Mouse (Mus musculus) lung, adult 18-20 months (tissue): ENCODE data around the gene Rrp1.
A peak's percentile ranks its signal among the peaks of the same experiment; 100 is the strongest.

Source experiments
- DNase-seq, 2 experiments: peaks; one replicate each; pipeline ENCODE4 v3.0.0; 2022; ENCODE audit warnings: mixed read lengths in 2 of 2

Gene Rrp1

GRCm38 (mm10) chr10:78412319-78413151 lies at the start of gene Rrp1:
TSS of gene Rrp1 (minus strand) at chr10:78413043.
- peak; percentile 92 to 93 for DNase-seq

DNA sequence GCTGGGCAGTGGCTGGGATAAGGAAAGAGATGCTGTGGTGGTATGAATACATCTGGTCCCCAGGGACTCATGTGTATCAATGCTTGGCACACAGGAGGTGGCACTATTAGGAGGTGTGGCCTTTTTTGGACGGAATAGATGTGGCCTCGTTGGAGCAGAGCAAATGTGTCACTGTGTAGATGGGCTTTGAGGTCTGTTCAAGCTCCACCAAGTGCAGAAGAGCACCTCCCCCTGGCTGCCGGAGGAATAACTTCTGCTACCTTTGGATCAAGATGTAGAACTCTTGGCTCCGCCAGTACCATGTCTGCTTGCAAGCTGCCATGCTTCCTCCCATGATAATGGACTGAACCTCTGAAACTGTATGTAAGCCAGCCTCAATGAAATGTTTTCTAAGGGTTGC lies 48.9 kb upstream of the Rrp1 start:
- no peak for DNase-seq

DNA sequence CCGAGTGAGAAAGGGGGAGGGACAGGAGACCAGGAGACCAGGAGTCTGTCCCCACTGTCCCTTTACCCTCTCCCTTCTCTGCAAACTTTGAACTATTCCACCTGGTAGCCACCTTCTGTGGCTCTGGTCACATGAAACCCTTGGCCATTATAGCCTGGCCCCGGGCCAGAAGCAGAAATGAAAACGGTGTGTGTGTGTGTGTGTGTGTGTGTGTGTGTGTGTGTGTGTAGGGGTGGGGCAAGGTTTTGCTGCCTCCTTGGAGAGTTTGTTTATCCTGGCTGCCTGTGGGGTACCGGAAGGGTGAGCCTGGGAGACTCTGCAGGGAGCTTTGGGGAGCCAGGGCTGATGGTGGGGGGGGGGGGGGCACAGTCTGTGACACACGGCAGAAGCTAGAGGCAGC lies 47.6 kb upstream of the Rrp1 start:
- peak; percentile 31 to 55 for DNase-seq

DNA sequence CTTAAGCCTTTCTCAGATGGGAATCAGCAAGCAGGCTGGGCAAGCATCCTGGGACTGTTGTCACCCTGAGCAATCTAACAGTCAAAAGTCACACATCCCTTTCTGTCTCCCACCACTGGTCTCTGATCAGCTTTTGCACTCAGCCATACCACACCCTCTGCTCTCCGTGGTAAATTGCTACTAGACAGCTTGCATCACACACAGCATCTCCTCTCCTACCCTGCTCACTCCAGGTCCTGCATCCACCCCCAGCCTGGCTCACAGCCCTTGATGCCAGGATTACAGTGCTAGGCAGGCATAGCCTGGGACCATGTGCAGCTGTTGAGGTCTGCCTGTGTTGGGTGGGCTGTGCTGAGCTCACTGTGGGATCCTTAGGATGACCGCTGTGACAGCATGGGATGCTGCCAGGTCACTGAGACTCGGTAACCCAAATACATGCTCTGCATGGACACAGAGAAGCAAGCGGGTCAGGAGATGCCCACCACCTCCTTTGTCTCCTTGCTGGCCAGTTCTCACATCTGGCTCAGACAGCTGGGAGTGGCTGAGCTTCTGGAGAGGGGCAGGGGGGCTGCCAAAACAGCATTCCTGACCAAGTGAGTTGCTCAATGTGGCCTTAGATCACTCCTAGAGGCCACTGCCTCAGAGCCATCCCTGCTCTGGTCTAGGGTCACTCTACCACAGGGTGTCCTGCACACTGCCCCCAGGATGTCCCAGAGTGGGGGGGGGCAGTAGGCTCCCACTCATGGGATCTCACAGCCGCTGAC lies 45.7 kb upstream of the Rrp1 start:
- DNase-seq: peak; percentile 22 to 56

DNA sequence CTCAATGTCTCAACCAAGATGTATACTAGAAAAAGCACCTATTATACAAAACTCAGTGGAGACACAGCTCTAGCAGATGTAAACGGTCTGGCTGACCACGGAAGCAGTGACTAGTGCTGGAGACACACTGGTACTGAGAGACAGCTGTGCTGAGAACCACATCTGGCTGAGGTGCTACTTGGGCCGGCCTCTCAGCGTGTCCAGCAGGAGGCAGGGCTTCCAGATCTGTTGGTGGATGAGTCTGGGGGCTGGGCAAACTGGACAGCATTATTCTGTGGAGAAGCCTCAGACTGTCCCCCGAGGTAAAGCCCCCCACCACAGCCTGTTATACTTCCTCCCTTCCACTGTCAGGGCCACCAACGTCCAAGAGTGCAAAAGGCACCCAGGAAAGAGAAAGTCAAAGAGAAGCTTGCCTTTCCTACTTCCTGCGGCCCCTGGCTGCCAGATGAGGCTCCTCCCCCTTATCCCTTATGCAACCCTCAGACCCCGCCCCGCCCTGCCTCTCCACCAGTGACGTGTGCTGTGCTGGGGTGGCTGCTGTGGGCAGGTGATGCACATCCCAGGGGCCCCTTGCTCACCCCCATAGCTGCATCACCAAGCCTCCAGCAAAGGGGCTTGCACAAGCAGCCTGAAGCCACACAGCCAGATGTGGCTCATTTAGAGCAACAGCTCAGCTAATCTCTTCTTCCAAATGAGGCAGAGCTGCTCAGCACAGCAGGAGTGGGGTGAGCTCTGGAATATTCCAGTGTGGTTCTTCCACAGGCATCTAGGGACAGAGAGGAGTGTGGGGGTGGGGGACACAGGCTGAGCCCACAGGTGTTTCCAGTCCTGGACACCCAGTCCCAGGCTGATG lies 44.9 kb upstream of the Rrp1 start:
- peak; percentile 76 to 83 for DNase-seq

DNA sequence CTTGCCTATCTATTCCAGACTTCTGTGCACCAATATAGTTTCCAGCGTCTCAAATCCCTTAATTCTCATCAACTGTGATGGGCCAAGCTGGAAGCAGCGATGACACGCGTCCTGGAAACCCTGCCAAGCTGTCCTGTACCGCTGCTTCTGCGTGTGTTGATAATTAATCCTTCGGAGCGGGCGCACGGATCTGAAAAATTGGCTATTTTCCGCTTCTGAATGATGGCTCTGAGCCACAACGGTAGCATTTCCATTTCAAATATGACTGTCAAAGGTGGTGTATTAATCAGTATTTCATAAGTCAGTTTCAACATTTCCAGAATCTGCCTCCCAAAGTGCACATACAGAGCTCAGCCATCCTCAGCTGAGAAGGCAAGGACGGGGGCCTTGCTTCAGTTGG lies 43.9 kb upstream of the Rrp1 start:
- DNase-seq: no peak

- DNase-seq: no peak
Observed at GRCm38 (mm10) chr10:78452641-78453040, 39.8 kb upstream of the Rrp1 start.

DNA sequence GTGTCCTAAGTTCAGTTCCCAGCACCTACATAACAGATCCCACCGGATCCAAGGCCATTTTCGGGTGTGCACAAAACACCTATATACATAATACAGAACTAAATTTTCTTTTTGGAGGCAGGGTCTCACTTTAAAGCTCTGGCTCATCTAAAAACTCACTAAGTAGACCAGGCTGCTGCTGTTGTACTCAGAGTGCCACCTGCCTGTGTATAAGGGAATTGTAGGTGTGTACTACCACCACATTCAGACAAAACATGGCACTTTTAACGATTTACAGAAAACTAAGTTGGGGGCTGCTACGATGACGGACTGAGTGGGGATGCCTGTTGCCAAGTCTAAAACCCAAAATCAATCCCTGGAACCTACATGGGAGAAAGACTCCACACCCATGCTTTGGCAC lies 37.9 kb upstream of the Rrp1 start:
- no peak for DNase-seq

DNA sequence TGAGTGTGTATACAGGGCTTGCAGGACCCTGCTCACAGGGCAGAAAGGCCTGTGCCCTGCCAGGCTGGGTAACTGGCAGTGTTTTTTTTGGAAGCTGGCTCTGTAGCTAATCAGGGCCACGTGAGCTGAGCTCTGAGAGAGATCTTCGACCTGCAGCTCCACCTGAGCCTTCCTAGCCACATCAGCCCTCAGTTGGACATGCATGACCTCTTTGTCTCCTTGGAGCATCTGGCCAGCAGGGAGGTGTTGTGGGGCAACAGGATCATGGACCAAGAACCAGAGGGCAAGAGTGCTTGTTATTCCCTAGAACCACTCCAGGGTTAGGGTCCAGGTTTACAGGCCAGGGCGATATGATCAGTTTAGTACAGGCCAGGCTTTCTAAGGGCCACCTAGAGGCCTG lies 34.6 kb upstream of the Rrp1 start:
- no peak for DNase-seq

- DNase-seq: no peak
Observed at GRCm38 (mm10) chr10:78446195-78446594, 33.4 kb upstream of the Rrp1 start.

DNA sequence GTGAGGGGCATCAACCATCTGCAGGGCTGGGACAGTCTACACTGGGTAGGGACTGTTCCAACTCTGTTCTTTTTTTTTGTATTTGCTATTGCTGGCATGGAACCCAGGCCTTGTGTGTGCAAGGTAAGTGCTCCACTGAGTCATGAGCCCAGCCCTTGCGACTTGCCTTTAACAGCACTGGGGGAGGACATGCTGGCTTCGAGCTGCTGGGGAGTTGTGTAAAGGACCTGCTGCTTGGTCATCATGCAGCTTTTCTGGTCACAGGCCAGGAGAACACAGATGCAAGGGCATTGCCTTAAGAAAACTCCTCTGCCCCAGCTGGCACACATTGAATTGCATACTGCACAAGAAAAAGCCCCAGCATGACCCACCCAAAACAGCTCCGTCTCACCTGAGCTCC lies 29.4 kb upstream of the Rrp1 start:
- no peak for DNase-seq

GRCm38 (mm10) chr10:78441606-78442005 lies 28.8 kb upstream of the Rrp1 start:
- DNase-seq: no peak

- no peak for DNase-seq
Observed at GRCm38 (mm10) chr10:78440812-78441211, 28.0 kb upstream of the Rrp1 start.

DNA sequence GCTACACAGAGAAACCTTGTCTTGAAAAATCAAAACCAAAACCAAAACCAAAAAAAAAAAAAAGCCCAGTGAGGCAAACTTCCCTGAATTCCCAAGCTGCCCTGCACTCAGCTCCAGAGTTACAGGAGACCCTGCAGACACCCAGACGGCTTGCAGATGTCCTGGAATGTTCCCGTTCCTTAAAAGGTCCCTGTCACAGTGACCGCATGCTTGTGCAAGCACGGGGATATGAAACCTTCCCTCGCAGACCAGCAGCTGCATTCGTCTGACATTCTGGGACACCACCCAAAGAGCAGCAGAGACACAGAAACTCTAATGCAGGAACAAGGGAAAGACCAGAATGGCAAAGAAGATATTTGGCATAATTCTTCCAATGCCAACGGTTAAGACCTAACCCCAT lies 27.1 kb upstream of the Rrp1 start:
- peak in 1 of 2 experiments; percentile 23 for DNase-seq

- DNase-seq: no peak
Observed at GRCm38 (mm10) chr10:78439550-78439949, 26.7 kb upstream of the Rrp1 start.

GRCm38 (mm10) chr10:78438094-78438493 lies 25.3 kb upstream of the Rrp1 start:
- peak; percentile 61 to 69 for DNase-seq

DNA sequence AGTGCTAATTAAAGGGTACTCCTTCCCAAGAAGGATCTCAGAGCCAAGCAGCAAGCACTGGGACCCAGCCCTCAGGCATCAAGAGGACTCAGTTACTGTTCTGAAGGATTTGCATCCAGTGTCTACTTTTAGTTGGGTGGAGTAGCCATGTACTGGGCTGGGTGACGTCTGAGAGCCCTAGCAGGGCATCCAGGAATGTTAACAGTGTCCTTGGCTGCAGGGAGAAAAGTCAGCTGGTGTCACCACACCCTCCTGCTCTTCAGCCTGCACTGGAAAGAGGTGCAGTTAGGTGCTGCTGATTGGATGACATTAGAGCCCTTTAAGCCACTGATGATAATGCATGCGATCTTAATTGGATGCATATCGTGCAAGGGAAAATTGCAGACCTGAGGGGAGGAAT lies 20.0 kb upstream of the Rrp1 start:
- DNase-seq: no peak

GRCm38 (mm10) chr10:78429776-78430175 lies 16.9 kb upstream of the Rrp1 start:
- no peak for DNase-seq

- no peak for DNase-seq
Observed at GRCm38 (mm10) chr10:78429180-78429579, 16.3 kb upstream of the Rrp1 start.

GRCm38 (mm10) chr10:78428070-78428469 lies 15.2 kb upstream of the Rrp1 start:
- DNase-seq: no peak

- peak; percentile 53 to 62 for DNase-seq
Observed at GRCm38 (mm10) chr10:78426117-78426735, 13.4 kb upstream of the Rrp1 start.

GRCm38 (mm10) chr10:78425181-78426041 lies 12.6 kb upstream of the Rrp1 start, which contains the start of gene Cstb:
TSS of gene Cstb (plus strand) at chr10:78425669.
- peak; percentile 86 to 87 for DNase-seq
